Mouse (Mus musculus) ES-Bruce4 (cell line): ENCODE results near the gene Frmd5.

Source experiments
- CTCF ChIP-seq: IDR thresholded peaks from one replicate; pipeline ENCODE4 v1.8.1; 2011; ENCODE audit warnings: low read depth, low read length
- EP300 ChIP-seq: IDR thresholded peaks from 2 replicates; pipeline ENCODE4 v1.6.1; 2011; ENCODE audit warnings: low read depth, low read length; ENCODE audit not compliant: insufficient read depth
- POLR2A ChIP-seq: IDR thresholded peaks from one replicate; pipeline ENCODE4 v1.8.1; 2011; ENCODE audit warnings: low read length; ENCODE audit not compliant: insufficient read depth

- TF ChIP-seq EP300 (no peak), CTCF (no peak), POLR2A (no peak)
Measured at GRCm38 (mm10) chr2:121600736-121601135, 206.2 kb downstream of the Frmd5 start.
